Mouse (Mus musculus) spleen, postnatal 10 days (tissue): ENCODE measurements around the gene Prr36.

Experiments used
- DNase-seq, 2 experiments: peaks; one replicate each; pipeline ENCODE4 v3.0.0; 2021 to 2022; ENCODE audit warnings: low spot score in 2 of 2

Gene Prr36

DNA sequence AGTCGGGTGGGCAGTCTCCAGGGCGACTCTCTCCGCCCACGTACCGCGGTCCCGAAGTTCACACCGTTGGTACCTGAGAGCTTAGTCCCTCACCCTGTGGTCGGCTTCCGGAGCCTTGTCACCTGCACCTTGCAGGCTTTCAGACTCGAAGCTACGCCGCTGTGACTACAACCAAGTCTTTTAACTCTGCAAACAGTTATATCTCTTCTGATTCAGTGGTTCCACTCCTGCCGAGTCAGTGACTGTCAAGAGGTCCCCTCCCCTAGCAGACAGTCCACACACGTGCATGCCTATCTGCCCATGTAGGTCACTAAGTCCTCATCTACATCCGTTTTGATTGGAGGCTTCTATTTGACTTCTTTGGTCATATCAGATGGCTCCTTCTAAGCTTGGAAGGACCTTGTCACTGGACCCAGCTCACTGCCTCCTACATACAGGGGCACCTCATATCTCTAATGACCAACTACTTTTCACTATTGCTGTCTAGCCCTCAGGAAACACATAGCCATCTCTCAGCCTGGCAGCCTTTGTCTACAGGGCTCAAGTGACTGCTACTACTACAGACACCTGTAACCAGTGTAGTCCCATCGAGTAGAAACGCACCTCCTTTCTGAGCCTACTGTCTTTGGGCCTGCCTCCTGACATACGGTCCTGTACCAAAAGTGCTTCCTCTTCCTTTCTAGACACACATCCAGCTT, 22.1 kb upstream of the Prr36 start:
- no peak for DNase-seq

DNA sequence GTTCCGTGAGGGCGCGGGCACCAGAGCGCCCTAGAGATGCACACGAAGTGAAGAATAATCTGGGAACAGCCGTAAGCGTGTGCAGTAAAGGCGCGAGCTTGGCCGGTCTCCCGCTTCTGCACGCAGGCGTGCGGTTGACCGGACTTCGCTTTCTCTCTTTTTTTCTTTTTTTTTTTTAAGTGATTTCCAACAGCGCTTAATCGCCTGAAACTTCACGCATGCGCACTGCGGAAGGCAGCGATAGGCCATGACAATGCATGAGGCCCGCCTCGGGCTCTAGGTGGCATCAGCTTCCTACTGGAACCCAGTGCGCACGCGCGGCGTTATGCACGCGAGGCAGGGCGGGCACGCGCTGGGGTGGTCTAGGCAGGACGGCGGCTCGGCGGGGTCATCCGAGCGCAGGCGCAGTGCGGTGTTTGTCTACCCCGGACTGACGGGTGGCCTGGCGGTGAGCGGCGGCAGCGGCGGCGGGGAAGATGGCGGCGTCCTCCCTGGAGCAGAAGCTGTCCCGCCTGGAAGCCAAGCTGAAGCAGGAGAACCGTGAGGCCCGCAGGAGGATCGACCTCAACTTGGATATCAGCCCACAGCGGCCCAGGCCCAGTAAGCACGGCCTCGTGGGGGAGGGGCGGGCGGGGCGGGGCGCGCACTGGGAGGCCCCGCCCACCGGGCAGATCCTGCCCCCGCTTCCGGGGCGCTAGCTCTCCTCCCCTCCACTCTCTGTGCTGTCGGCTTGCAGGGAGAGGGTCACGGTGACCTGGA, 21.4 kb upstream of the Prr36 start, which contains the start of the genes Map2k7 and Gm49320:
TSS of gene Map2k7 (plus strand) at position 307 of the 759 bp plus-strand sequence.
TSS of gene Gm49320 (plus strand) at position 432 of the 759 bp plus-strand sequence.
- peak; percentile 96 to 99 for DNase-seq

DNA sequence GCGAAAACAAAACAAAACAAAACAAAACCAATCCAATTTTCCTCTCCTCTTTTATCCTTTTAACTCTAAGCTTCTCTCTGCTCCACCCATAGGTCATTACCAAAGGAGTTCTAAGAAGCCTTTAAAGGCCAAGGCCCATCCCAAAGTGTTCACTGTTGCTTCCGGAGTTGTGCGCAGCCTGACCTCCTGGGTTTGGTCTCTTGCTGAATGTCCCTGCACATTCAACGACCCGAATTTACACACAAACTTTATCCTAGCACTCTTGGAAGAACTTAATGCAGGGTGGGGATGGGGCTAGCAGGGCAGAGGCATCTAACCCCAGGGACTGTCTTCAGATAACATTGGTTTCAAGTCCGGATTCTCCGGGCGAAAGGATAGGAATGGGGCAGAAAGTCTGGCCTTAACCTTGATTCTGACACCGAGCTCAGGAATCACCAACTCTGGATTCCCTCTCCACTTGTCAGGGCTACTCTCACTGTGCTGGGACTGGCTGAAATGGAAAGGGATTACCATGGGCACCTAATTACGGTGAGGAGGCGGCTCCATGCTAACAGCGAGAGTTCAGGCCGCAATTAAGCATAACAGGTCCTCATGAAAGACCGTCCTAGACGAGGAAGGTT, 20.7 kb upstream of the Prr36 start:
- DNase-seq = no peak

DNA sequence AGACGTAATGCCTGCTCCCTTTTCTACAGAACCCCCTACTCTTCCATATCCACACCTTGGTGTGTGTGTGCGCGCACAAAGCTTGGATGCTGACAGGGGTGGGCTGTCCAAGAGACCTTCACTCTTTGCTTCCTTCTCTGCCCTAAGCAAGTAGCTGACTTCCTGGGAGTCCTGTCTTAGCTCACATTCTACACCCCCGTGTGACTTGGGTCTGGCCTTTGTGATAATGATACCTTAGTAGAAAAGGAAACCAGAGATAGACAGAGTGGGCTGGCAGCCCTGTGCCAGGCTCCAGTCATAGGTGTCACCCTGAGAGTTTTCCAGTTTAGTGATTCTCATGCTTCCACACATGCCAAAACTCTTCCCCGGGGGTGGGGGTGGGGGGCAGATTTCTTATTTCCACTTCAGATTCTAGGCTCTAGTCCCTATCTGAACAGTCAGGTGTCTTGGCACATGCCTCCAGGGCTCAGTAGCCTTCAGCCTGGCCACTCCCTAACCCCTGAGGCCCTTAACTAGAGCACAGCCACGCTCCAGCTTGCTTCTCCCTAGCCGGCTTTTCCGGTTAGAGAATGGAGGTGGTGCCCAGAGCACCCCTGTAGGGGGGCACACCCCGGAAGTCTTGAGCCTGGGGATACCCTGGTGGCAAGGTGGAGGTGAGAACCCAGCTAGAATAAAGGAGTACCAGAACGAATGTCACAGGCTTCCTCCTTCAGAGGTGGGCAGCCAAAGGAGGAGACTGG, 13.5 kb upstream of the Prr36 start:
- no peak for DNase-seq

DNA sequence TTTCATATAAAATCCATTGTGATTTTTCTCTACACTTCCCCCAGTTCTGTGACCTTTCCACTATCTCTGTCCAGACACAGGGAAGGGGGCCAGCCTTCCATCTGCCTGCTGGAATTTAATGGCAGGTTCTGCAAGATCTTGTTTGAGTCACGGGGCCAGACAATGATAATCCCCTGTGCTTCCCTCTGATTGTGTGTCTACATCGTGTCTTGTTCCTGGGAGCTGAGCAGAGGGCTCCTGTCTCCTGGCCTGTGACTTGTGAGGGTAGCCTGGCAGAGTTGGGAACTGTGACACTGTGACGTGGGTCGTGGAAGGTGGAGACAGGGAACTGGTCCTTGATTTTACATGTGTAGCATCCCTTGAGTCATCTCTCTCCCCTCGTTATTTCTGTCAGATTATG, 12.5 kb upstream of the Prr36 start:
- DNase-seq = no peak

DNA sequence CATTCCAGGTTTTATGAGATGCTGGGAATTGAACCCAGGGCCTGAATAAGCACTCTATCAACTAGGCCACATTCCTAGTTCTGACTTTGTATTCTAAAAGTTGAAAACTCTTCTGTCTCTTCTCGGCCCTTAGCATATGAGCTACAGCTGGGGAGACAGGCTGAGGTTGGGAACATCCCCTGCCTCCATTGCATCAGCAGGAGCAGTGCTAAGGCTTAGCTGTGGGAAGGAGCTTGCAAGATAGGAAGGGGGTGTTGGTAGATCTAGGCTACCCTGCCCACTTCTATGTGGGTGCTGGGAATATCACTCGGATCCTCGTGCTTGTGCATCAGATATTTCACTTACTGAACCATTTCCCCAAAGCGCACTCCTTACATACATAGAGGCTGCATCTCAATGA, 10.7 kb upstream of the Prr36 start:
- DNase-seq = no peak

DNA sequence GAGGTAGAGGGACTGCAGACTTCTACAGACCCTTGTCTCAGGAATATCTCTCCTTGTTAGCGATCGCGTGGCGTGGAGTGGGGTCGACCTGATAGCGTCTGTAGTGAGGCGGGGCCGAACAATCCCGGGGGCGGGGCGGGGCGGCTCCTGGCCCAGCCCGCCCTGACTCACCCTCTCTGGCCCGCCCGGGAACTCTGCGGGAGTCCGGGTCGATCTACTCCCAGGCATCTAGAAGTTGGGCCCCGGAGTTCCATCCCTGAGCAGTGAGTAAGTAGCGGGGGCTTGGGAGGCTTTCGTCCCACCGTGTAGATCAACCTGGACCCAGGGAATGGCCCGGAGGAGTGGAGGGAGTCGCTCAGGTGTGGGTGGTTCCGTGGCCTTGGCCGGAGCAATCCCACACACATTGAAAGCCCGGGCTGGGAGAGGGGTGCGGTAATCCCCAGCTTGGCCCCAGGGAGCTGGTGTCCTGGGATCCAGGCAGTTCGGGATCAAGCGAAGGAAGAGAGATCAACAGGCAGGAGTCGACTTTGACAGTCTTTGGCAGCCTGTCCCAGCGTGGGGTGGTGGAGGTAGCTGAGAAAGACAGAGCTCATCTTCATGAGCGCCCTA, 9.6 kb upstream of the Prr36 start, which contains the start of gene Lrrc8e:
TSS of gene Lrrc8e (plus strand) at position 89 of the 609 bp plus-strand sequence.
- DNase-seq = no peak

DNA sequence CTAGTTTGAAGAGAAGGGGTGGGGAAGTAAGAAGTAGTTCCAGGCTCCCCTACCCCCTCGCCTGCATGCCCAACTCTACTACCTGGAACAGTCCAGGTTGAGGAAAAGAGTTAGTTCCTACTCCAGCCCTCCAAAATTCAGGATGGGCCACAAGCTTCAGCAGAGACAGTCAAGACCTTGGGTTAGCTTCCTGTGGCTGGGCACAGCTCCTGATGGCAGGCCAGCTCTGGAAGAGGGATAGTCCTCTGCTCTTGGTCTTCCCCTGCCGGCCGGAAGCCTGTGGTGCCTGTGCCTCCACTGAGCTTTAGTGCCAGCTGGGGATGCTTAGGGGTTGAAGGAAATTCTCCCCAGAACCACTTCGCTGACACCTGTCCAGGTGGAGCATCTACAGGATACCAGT, 9.1 kb upstream of the Prr36 start:
- DNase-seq = no peak

DNA sequence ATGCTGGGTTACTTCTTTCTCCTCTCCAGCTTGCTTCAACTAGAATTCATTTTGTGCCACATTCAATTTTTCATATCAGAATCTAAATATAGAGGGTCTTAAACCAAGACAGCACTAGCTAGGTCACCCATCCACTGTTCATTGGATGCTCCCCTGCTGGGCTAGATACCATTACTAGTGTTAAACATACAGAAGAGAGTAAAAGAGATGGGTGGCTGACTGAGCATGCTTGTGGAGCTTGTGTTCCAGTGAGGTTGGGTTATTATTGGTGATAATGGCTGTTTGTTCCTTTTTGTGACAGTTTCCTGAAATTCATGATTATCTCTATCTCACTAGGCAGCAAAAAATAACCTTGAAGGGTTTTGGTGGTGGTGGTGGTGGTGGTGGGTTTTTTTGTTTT, 4.8 kb upstream of the Prr36 start:
- DNase-seq = no peak

DNA sequence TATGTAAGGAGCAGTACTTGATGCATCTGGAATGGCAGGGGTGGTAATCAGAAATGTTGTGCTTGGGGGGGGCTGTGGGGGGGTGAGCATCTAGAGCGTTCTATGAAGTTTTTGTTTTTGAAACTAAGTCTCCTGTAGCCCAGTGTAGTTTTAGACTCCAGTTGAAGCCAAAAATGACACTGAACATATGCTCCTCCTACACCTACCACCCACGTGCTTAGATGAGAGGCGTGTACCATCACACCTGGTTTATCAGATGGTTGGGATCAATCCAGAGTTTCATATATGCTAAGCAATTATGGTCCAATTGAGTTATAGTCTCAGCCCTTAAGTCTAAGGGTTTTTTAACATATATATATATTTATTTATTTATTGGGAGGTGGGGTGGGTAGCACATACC, 2.4 kb upstream of the Prr36 start:
- DNase-seq = no peak

DNA sequence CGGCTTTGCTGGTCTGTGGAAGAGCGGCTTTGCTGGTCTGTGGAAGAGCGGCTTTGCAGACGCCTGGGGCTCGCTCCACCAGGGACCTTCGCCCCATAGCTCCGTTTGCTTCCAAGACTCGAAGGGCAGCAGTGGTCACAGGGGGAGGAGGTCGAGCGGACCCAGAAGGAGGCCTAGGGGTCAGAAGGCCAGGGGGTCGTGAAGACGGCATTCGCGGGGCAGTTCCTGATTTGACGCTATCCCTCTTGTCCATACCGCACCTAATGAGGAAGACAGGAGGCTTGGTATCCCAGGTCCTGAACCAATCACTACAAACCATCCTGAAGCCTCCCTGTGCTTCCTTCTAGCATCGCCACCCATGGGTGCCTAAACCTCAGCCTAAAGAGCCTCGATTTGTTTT, 963 bp downstream of the Prr36 start:
- no peak for DNase-seq

DNA sequence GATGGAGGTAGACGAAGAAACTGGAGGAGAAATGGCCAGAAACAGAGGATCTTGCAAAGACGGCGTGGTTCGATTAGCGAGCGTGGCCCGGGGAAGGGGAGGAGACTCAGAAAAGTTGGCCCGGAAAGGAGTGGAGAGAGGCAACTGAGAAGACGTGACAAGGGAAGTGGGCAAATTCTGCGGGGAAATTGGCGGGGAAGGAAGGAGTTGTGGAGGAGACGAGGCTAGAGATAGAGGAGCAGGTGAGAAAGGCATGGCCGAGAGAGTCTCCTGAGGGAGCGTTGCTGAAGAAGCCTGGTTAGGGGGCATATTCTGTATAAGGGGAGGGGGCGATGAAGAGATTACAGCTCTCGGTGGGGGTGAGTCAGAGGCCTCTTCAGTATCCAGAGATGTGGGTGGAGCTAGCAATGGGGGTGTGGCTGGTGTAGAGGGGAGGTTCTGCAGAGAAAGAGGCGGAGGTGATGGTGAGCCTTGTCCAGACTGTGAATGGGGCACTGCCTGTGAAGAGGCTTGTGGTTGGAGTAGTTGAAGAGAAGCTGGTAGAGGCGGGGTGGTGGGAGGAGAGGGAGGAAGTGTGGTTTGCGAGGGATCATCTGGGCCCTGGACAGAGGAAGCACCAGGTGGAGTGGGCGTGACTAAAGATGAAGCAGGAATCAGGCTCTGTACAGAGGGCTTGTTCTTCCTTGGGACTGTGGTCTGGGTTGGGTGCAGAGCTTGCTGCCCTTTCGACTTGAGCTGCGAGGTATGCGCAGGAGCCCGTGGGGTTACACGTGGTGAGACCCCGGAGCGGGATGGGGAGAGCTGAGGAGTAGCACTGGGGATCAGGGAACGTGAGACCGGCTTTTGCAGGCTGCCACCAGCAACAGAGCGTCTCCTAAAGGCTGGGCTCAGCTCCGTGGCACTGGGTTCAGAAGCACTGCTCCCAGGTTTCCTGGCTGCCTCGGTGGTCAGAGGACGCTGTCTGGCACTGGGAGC, 3.0 kb downstream of the Prr36 start:
- DNase-seq = peak in 1 of 2 experiments; percentile 67

DNA sequence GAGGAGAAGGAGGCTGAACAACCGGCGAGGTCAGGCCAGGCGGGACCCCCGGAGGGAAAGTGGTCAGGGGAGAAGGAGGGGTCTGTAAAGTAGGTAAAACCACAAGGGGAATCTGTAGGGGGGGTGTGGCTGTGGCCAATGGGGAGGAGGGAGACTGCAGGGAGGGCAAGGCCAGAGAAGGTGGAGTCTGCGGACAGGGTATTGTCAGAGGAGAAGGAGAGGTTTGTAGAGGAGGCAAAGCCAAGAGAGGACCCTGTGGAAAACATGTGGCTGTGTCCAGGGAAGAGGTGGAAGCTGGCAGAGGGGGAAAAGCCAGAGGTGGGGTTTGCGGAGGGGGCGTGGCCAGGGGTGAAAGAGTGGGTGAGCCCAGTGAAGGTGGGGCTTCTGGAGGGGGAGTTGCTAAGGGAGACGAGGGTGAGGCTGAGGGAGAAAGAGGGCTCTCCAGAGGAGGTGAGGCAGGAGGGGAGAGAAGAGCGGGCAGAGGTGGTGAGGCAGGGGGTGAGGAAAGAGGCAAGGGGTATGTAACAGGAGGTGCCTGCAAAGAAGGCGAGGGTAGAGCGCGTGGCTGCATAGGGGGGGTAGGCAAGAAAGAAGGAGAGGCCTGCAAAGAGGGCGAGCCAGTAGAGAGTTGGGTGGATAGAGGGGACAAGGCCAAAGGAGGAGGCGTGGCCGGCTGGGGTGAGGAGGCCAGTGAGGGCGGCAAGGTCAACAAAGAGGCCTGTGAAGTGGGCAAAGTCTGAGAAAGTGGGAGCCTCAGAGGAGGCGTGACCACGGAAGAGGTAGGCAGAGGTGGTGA, 3.9 kb downstream of the Prr36 start:
- peak in 1 of 2 experiments; percentile 48 for DNase-seq

DNA sequence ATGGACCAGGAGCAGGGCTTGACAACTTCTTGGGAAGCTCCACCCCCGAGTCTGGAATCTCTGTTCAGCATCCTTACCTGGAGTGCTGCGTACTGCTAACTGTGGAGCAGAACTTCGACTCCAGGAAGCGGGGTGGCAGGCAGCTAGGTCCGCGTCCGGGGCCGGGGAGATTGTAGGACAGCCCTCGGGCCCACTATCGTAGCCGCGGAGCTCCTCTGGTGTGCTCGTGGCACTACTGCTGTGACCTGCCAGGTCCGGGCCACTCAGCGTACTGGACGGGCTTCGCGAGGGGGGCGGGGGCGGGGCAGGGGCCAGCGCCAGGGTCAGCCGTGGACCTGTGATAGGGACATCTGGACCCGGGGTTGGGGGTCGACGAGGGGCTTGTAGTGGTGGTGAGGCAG, 4.5 kb downstream of the Prr36 start:
- DNase-seq = no peak

DNA sequence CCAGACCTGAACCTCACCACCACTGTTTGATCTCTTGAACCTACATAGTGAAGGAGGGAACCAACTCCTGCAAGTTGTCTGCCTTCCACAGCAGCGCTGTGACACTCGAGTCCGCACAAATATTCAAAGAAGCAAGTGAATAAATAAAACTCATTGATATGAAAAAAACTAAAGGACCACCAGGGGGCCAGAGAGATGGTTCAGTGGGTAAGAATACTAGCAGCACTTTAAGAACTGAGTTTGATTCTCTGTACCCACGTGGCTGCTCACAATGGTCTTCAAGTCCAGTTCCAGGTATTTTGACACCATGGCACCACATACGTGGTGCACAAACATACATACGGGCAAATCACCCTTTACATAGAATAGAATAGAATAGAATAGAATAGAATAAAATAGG, 6.2 kb downstream of the Prr36 start:
- no peak for DNase-seq

DNA sequence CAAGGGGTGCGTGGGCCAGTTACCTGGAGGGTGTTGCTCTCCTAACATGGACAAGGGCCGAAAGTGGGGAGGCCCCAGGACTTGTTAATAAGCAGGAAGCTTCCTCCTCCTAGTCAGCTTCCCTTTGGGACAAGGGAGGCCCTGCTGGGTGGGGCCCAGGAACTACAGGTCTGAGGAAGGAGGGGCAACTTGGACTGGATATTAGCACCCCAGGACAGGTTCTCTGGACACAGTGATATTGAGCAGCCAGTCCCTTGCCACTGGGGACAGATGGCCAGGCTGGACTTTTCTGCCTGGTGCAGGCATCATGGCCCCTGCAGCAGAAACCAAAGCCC, 10.3 kb downstream of the Prr36 start:
- DNase-seq = no peak

DNA sequence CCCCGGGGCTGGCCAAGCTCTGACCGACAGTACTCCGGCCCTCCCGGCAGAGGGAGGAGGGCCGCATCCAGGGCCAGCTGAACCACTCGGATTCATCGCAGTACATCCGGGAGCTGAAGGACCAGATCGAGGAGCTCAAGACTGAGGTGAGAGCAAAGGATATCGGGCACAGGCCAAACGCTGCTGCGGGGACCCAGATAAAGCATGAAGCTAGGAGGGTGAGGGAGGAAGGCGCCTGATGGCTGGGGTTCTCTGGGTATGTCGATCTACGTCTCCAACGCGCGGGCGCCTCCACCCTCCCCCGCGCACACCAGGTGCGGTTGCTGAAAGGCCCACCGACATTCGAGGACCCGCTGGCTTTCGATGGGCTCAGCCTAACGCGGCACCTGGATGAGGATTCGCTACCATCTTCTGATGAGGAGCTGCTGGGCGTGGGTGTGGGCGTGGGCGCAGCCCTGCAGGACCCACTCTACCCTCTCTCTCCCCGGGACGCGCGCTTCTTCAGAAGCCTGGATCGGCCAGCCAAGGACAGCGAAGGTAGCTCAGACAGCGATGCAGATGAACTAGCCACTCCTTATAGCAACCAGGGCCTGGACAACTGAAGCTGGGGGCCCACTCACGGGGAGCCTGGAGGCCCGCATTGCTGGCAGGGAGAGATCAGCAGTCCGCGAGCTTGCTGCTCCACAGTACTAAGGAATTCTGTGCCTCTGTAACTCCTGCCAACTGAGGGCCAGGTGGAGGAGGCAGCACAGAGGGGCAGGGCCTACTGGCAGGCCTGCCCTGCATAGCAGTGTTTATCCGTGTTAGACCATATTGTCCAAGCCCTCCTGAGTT, 10.9 kb downstream of the Prr36 start:
- DNase-seq = no peak

DNA sequence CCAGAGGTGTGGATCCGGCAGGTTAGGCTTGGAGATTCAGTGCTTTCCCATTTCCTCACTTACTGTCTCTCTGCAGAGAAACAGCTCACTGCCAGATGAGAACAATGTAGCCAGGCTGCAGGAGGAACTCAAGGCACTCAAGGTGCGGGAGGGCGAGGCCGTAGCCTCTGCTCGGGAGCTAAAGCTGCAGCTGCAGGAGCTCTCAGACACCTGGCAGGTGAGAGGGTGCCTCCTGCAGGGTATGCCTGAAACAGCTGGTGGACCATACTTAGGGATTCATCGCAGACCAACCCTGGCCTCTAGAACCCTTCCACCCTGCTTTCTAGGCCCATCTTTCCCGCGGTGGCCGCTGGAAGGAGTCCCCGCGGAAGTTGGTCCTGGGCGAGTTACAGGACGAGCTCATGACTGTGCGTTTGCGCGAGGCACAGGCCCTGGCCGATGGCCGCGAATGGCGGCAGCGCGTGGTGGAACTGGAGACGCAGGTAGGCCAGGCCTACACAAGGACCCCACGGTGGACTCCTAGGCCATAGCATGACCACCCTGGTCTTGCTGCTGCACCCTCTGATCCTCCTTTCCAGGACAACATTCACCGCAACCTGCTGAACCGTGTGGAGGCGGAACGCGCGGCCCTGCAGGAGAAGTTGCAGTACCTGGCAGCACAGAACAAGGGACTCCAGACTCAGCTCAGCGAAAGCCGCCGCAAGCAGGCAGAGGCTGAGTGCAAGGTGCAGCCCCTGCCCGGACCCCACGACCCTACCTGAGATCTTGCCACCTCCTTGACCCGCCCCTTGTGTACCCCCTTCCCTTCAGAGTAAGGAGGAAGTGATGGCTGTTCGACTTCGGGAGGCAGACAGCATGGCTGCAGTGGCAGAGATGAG, 11.8 kb downstream of the Prr36 start:
- no peak for DNase-seq
